Mouse (Mus musculus) limb, embryonic 14.5 days (tissue): ENCODE data around the gene Zfand3. TPM values are rescaled to one million over a fixed set of nuclear protein-coding genes. Genes with fewer than 3 reads are reported as not detected.

Source experiments
- ATAC-seq: fragments of 200-750 bp; cut with Nextera tagmentation; 2 replicates; pipeline ENCODE4 v1.8.0; 2017; ENCODE audit warnings: low read depth, moderate number of reproducible peaks, moderate TSS enrichment; ENCODE audit not compliant: low FRiP score
- DNase-seq: peaks from one replicate; pipeline ENCODE4 v3.0.0-alpha.2; 2015; ENCODE audit warnings: low spot score
- H3K27ac ChIP-seq: fragments of 300-500 bp; sonication (generic); replicated peaks from 2 replicates; pipeline ENCODE4 v1.5.1; 2014; ENCODE audit warnings: low read depth, mild to moderate bottlenecking, low read length, moderate library complexity, mixed read lengths
- H3K27me3 ChIP-seq: fragments of 300-500 bp; sonication (generic); 2 replicates; pipeline ENCODE4 v1.6.1; 2014; ENCODE audit warnings: low read length, mixed read lengths; ENCODE audit not compliant: control insufficient read depth, insufficient read depth
- H3K36me3 ChIP-seq: fragments of 300-500 bp; sonication (generic); 2 replicates; pipeline ENCODE4 v1.6.1; 2014; ENCODE audit warnings: mild to moderate bottlenecking, low read length, moderate library complexity, mixed read lengths; ENCODE audit not compliant: control insufficient read depth, insufficient read depth
- H3K4me1 ChIP-seq: fragments of 300-500 bp; sonication (generic); 2 replicates; pipeline ENCODE4 v1.6.1; 2014; ENCODE audit warnings: antibody characterized with exemption, low read length, mixed read lengths; ENCODE audit not compliant: control insufficient read depth, insufficient read depth
- H3K4me2 ChIP-seq: fragments of 300-500 bp; sonication (generic); replicated peaks from 2 replicates; pipeline ENCODE4 v1.6.1; 2014; ENCODE audit warnings: low read depth, mild to moderate bottlenecking, low read length, moderate library complexity; ENCODE audit not compliant: severe bottlenecking
- H3K4me3 ChIP-seq: fragments of 300-500 bp; sonication (generic); replicated peaks from 2 replicates; pipeline ENCODE4 v1.5.1; 2014; ENCODE audit warnings: low read length
- H3K9ac ChIP-seq: fragments of 300-500 bp; sonication (generic); 2 replicates; pipeline ENCODE4 v1.6.1; 2014; ENCODE audit warnings: mild to moderate bottlenecking, low read depth, low read length, moderate library complexity; ENCODE audit not compliant: severe bottlenecking
- H3K9me3 ChIP-seq: fragments of 300-500 bp; sonication (generic); 2 replicates; pipeline ENCODE4 v1.6.1; 2016; ENCODE audit warnings: low read length; ENCODE audit not compliant: control insufficient read depth
- POLR2A ChIP-seq: fragments of 200-500 bp; IDR thresholded peaks from 2 replicates; pipeline ENCODE4 v1.8.0; 2012; ENCODE audit warnings: inconsistent platforms, mild to moderate bottlenecking, moderate library complexity, borderline replicate concordance; ENCODE audit not compliant: insufficient read depth, insufficient read length; ENCODE audit errors: extremely low read depth
- whole genome bisulfite sequencing: fragments of 180-500 bp; shearing (Covaris S2); extraction: QIAGEN DNeasy Blood & Tissue Kit; methylation state at CpG from one replicate; pipeline ENCODE4 v1.1.7; 2014; 5-methylcytosine and 5-hydroxymethylcytosine counted together
- polyA plus RNA-seq, 2 experiments: library from polyadenylated mRNA; depleted of rRNA in 1 of 2; stranded (reverse) in 1 of 2; unstranded in 1 of 2; fragments of >200 nt; fragmentation: Nextera tagmentation in 1 of 2; extraction: Ambion mirVana in 1 of 2; gene quantifications; 2 replicates each; pipeline versions ENCODE4 v1.2.1 to v1.2.3; 2012 to 2014

The Zfand3 gene
- polyA plus RNA-seq, 2 experiments, result 43.1 to 107 TPM

DNA sequence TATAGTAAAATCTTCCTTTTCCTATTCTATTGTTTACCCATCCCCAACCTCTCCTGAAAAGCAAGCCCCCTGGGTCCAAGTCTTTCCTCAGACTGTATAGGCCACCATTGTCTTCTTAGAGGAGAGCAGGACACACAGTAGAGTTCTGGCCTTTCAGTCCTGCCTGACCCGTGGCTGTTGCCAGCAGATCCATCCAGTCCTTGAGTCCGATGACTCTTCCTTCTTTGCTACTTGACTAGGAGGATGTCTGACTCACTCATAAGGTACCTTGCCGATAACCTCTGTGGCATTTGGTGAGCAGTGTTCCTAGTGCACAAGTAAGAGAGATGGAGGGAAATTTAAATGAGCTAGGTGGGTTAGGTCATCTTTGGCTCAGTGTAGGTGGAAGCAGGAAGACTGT, 68.1 kb downstream of the Zfand3 start:
- Histone ChIP-seq H3K27ac (no peak overlapping the region), H3K4me1 (no peaks in the 10 kb centered on the region; the same call in 1 of the 2 replicates), H3K27me3 (no peaks in the 10 kb centered on the region), H3K9ac (no peak overlapping the region), H3K4me3 (no peak overlapping the region), H3K36me3 (peaks cover 3% of the 10 kb centered on the region; the same call in 1 of the 2 replicates), H3K9me3 (no peaks in the 10 kb centered on the region), H3K4me2 (no peak overlapping the region)
- TF ChIP-seq POLR2A, result no peak
- DNase-seq, result no peak
- no peak for ATAC-seq
- WGBS, result 93% methylated on average over 3 of the region's 3 CpGs

- no peak for TF ChIP-seq POLR2A
- no peaks in the 10 kb centered on the region for H3K27me3 ChIP-seq
- DNase-seq (no peak), ATAC-seq (no peak)
- H3K4me3 ChIP-seq, result no peak overlapping the region
- H3K27ac ChIP-seq, result no peak overlapping the region; the same call in 1 of the 2 replicates
- H3K9ac ChIP-seq, result no peak overlapping the region
- H3K4me2 ChIP-seq, result no peak overlapping the region
- H3K36me3 ChIP-seq, result peaks cover 3% of the 10 kb centered on the region; the same call in 1 of the 2 replicates
- WGBS, result 49% methylated on average over 5 of the region's 5 CpGs
- no peaks in the 10 kb centered on the region; the same call in 1 of the 2 replicates for H3K4me1 ChIP-seq
- H3K9me3 ChIP-seq, result no peaks in the 10 kb centered on the region
Observed at GRCm38 (mm10) chr17:30075896-30076295, 71.4 kb downstream of the Zfand3 start.

GRCm38 (mm10) chr17:30084007-30084406, 79.5 kb downstream of the Zfand3 start:
- H3K4me2 ChIP-seq, result no peak overlapping the region
- no peaks in the 10 kb centered on the region for H3K9me3 ChIP-seq
- H3K27me3 ChIP-seq, result no peaks in the 10 kb centered on the region
- H3K4me3 ChIP-seq, result no peak overlapping the region
- H3K36me3 ChIP-seq, result peaks cover 7% of the 10 kb centered on the region; the same call in 1 of the 2 replicates
- H3K9ac ChIP-seq, result no peak overlapping the region
- TF ChIP-seq POLR2A, result no peak
- 75% methylated on average over 4 of the region's 4 CpGs for WGBS
- no peak overlapping the region for H3K27ac ChIP-seq
- no peaks in the 10 kb centered on the region for H3K4me1 ChIP-seq
- no peak for DNase-seq
- no peak for ATAC-seq

- ATAC-seq (no peak), DNase-seq (no peak)
- WGBS, result 90% methylated on average over 7 of the region's 7 CpGs
- Histone ChIP-seq H3K4me3 (no peak overlapping the region), H3K36me3 (peaks cover 7% of the 10 kb centered on the region; the same call in 1 of the 2 replicates), H3K9me3 (no peaks in the 10 kb centered on the region), H3K4me1 (no peaks in the 10 kb centered on the region), H3K4me2 (no peak overlapping the region), H3K27me3 (no peaks in the 10 kb centered on the region), H3K9ac (no peak overlapping the region), H3K27ac (no peak overlapping the region)
- TF ChIP-seq POLR2A, result no peak
Observed at GRCm38 (mm10) chr17:30086695-30087094, 82.2 kb downstream of the Zfand3 start.

DNA sequence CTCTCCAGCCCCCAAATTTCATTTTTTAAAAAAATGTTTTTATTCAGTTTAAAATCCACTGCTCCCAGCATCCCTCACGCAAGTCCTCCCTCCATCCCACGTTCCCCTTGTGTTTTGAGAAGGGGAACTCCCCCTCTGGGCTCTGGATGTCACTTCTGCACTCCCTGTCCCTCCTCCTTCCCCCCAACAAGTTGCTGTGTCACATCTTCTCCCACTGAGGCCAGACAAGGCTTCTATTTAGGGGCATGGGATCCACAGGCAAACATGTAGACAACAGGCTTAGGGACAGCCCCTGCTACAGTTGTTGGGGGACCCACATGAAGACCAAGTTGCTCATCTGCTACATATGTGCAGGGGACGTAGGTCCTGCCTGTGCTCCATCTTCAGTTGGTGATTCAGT, 83.9 kb downstream of the Zfand3 start:
- ATAC-seq (no peak), DNase-seq (no peak)
- H3K27me3 ChIP-seq, result no peaks in the 10 kb centered on the region
- H3K27ac ChIP-seq, result no peak overlapping the region
- no peak overlapping the region for H3K4me2 ChIP-seq
- no peaks in the 10 kb centered on the region for H3K9me3 ChIP-seq
- no peak overlapping the region for H3K4me3 ChIP-seq
- H3K9ac ChIP-seq, result no peak overlapping the region
- WGBS, result 94% methylated on average over 3 of the region's 3 CpGs
- H3K4me1 ChIP-seq, result no peaks in the 10 kb centered on the region
- no peak for TF ChIP-seq POLR2A
- no peaks in the 10 kb centered on the region for H3K36me3 ChIP-seq

- Histone ChIP-seq H3K4me2 (no peak overlapping the region), H3K27ac (no peak overlapping the region), H3K4me3 (no peak overlapping the region), H3K4me1 (no peaks in the 10 kb centered on the region), H3K9ac (no peak overlapping the region), H3K27me3 (no peaks in the 10 kb centered on the region), H3K36me3 (peaks cover under 1% of the 10 kb centered on the region; the same call in 1 of the 2 replicates), H3K9me3 (no peaks in the 10 kb centered on the region; the same call in 1 of the 2 replicates)
- WGBS, result 78% methylated on average over 3 of the region's 3 CpGs
- ATAC-seq (no peak), DNase-seq (no peak)
- no peak for TF ChIP-seq POLR2A
Observed at GRCm38 (mm10) chr17:30090416-30090815, 85.9 kb downstream of the Zfand3 start.
